Mouse (Mus musculus): ENCODE data around the gene Cntnap2. TPM values are rescaled to one million over a fixed set of nuclear protein-coding genes. Genes with fewer than 3 reads are reported as not detected.

Cntnap2 gene
- total and polyA plus RNA-seq, 3 experiments, result 0.30 to 0.79 (median 0.44) TPM

- no peak overlapping the region for H3K4me2 ChIP-seq (ENCODE audit: insufficient read depth, low read depth, poor library complexity, severe bottlenecking)
- no peaks in the 10 kb centered on the region for H3K4me1 ChIP-seq (ENCODE audit: control insufficient read depth in 1 of 2, insufficient read depth in 2 of 2)
- no peak for TF ChIP-seq SMC3 (IDR thresholded peaks at IDR 0.05; ENCODE audit: low read depth, low read length)
- no peak for TF ChIP-seq HCFC1 (IDR thresholded peaks at IDR 0.05; ENCODE audit: low read depth, low read length)
- no peak for TF ChIP-seq NELFE (IDR thresholded peaks at IDR 0.05; ENCODE audit: low read depth, low read length)
- no peak for TF ChIP-seq JUN (IDR thresholded peaks at IDR 0.05; ENCODE audit: insufficient read depth, low read depth, low read length)
- no peak for TF ChIP-seq KAT2A (IDR thresholded peaks at IDR 0.05; ENCODE audit: insufficient replicate concordance, low read length)
- no peak for TF ChIP-seq ZNF384 (IDR thresholded peaks at IDR 0.05; ENCODE audit: low read depth, low read length)
- no peak for TF ChIP-seq POLR2AphosphoS2 (IDR thresholded peaks at IDR 0.05; ENCODE audit: low read depth, low read length)
- no peak for TF ChIP-seq CHD1 (IDR thresholded peaks at IDR 0.05; ENCODE audit: low read depth, low read length)
- TF ChIP-seq ELF1 (IDR thresholded peaks at IDR 0.05; ENCODE audit: low read depth, low read length), result no peak
- TF ChIP-seq RCOR1 (conservative IDR thresholded peaks at IDR 0.05; ENCODE audit: low read depth, low read length), result no peak
- TF ChIP-seq GABPA (IDR thresholded peaks at IDR 0.05; ENCODE audit: insufficient replicate concordance, low read depth, low read length), result no peak
- no peak for TF ChIP-seq USF1 (IDR thresholded peaks at IDR 0.05; ENCODE audit: low read depth, low read length)
- no peak for TF ChIP-seq BHLHE40 (IDR thresholded peaks at IDR 0.05; ENCODE audit: low read depth, low read length)
- no peak for TF ChIP-seq ZC3H11A (IDR thresholded peaks at IDR 0.05; ENCODE audit: low read depth, low read length)
- no peak for TF ChIP-seq MAX (IDR thresholded peaks at IDR 0.05; ENCODE audit: low read length)
- no peak for TF ChIP-seq USF2 (conservative IDR thresholded peaks at IDR 0.05; ENCODE audit: low read depth, low read length)
- no peak for TF ChIP-seq PAX5 (IDR thresholded peaks at IDR 0.05; ENCODE audit: low read length)
- no peak for TF ChIP-seq ZMIZ1 (IDR thresholded peaks at IDR 0.05; ENCODE audit: low read depth, low read length)
- TF ChIP-seq MEF2A (IDR thresholded peaks at IDR 0.05; ENCODE audit: borderline replicate concordance, low read depth, low read length), result no peak
- no peaks in the 10 kb centered on the region for H3K36me3 ChIP-seq (replicated peaks in 1 of 2; ENCODE audit: control insufficient read depth in 1 of 2, insufficient read depth in 1 of 2, low read length in 1 of 2)
- no peak overlapping the region for H3K27ac ChIP-seq (ENCODE audit: insufficient read depth, low read depth)
- H3K27me3 ChIP-seq (replicated peaks), result no peaks in the 10 kb centered on the region
- H3K9me3 ChIP-seq (replicated peaks; ENCODE audit: low read length), result no peaks in the 10 kb centered on the region
- no peak overlapping the region for H3K9ac ChIP-seq (ENCODE audit: insufficient read depth, low read depth)
- no peak for DNase-seq (ENCODE audit: extremely low read depth)
- in situ Hi-C loops (cut with MboI; ENCODE audit: low pct_ligation_motif_present, low pct_unique_long_range_greater_than_20kb, low sequenced_read_pairs) (no loop called here), dilution Hi-C loops (cut with MboI; ENCODE audit: extremely low pct_ligation_motif_present, extremely low pct_unique_long_range_greater_than_20kb, low sequenced_read_pairs) (no loop called here)
- H3K4me3 ChIP-seq (replicated peaks in 1 of 3; ENCODE audit: low read depth in 2 of 3, low read length in 2 of 3, poor library complexity in 1 of 3), result no peak overlapping the region
- H3K79me2 ChIP-seq (replicated peaks; ENCODE audit: control insufficient read depth, extremely low read depth, insufficient read depth, poor library complexity, severe bottlenecking), result no peaks in the 10 kb centered on the region
Observed at GRCm38 (mm10) chr6:46763481-46763880, 1704.3 kb downstream of the Cntnap2 start.

DNA sequence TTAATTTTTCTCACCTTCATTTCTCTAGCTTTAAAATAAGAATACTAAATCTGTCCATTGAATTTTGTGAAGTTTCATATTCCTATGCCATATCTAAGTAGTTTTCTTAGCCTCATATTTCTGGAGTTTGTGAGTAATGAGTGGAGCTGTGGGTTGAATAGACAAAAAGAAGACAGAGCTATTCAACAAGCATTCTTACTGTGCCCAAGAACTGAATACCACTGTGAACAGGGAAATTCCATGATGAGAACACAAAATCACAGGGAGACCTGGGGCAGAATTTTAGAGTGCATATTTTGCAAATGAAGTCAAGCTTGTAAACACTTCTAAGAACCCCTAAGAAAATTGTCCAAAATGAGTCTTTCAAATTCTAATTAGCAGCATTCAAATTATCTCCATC is 1715.4 kb downstream of the Cntnap2 start:
- in situ Hi-C loops (cut with MboI; ENCODE audit: low pct_ligation_motif_present, low pct_unique_long_range_greater_than_20kb, low sequenced_read_pairs), result no loop called here
- no peak for DNase-seq (ENCODE audit: extremely low read depth)
- Histone ChIP-seq H3K27me3 (replicated peaks) (no peaks in the 10 kb centered on the region), H3K9me3 (replicated peaks; ENCODE audit: low read length) (no peaks in the 10 kb centered on the region), H3K4me3 (replicated peaks in 1 of 3; ENCODE audit: low read depth in 2 of 3, low read length in 2 of 3, poor library complexity in 1 of 3) (no peak overlapping the region), H3K79me2 (replicated peaks; ENCODE audit: control insufficient read depth, extremely low read depth, insufficient read depth, poor library complexity, severe bottlenecking) (no peaks in the 10 kb centered on the region), H3K27ac (ENCODE audit: insufficient read depth, low read depth) (no peak overlapping the region), H3K4me2 (ENCODE audit: insufficient read depth, low read depth, poor library complexity, severe bottlenecking) (no peak overlapping the region), H3K36me3 (replicated peaks in 1 of 2; ENCODE audit: control insufficient read depth in 1 of 2, insufficient read depth in 1 of 2, low read length in 1 of 2) (no peaks in the 10 kb centered on the region), H3K9ac (ENCODE audit: insufficient read depth, low read depth) (no peak overlapping the region), H3K4me1 (ENCODE audit: control insufficient read depth in 1 of 2, insufficient read depth in 2 of 2) (no peaks in the 10 kb centered on the region)
- dilution Hi-C loops (cut with MboI; ENCODE audit: extremely low pct_ligation_motif_present, extremely low pct_unique_long_range_greater_than_20kb, low sequenced_read_pairs), result no loop called here
- no peak for TF ChIP-seq TBP (conservative IDR thresholded peaks at IDR 0.05; ENCODE audit: low read depth, low read length)
- TF ChIP-seq USF2 (conservative IDR thresholded peaks at IDR 0.05; ENCODE audit: low read depth, low read length), result no peak
- no peak for TF ChIP-seq GABPA (IDR thresholded peaks at IDR 0.05; ENCODE audit: insufficient replicate concordance, low read depth, low read length)
- no peak for TF ChIP-seq ETS1 (conservative IDR thresholded peaks at IDR 0.05; ENCODE audit: low read depth, low read length)
- TF ChIP-seq USF1 (IDR thresholded peaks at IDR 0.05; ENCODE audit: low read depth, low read length), result no peak
- no peak for TF ChIP-seq SMC3 (IDR thresholded peaks at IDR 0.05; ENCODE audit: low read depth, low read length)
- no peak for TF ChIP-seq SIN3A (IDR thresholded peaks at IDR 0.05; ENCODE audit: low read length)
- no peak for TF ChIP-seq RAD21 (IDR thresholded peaks at IDR 0.05; ENCODE audit: low read depth, low read length)
- no peak for TF ChIP-seq ZKSCAN1 (IDR thresholded peaks at IDR 0.05; ENCODE audit: borderline replicate concordance, low read depth, low read length)
